Mouse (Mus musculus) neutrophil, adult 83 days (primary cell): ENCODE measurements around the gene Tmem132d. TPM values are rescaled to one million over a fixed set of nuclear protein-coding genes. Genes with fewer than 3 reads are reported as not detected.

ENCODE experiments used
- total RNA-seq, 2 experiments: library from RNA; stranded (reverse); gene quantifications; one replicate each; pipeline ENCODE4 v1.2.4; 2023

The Tmem132d gene
- total RNA-seq = under 1 TPM in 1 of 2 experiments, not detected in 1; 0.07 TPM

GRCm38 (mm10) chr5:128432916-128433315 is at the start of gene Tmem132d:
Tmem132d (minus strand) TSS chr5:128433077.

Other genes starting within 250 kb of the Tmem132d start
- gene Fzd10, start 167.8 kb upstream of the Tmem132d start, total RNA-seq = under 1 TPM in 1 of 2 experiments, not detected in 1; 0.24 TPM